Mouse (Mus musculus) G1E (cell line): ENCODE data around the gene Lrrfip1.

Experiments used
- CTCF ChIP-seq: IDR thresholded peaks from 2 replicates; pipeline ENCODE4 v1.5.1; 2012; ENCODE audit warnings: low read depth, low read length, inconsistent platforms, mixed read lengths
- GATA1 ChIP-seq: IDR thresholded peaks from 2 replicates; pipeline ENCODE4 v1.6.1; 2012; ENCODE audit warnings: borderline replicate concordance, low read length, inconsistent platforms, mixed read lengths
- TAL1 ChIP-seq: conservative IDR thresholded peaks from 2 replicates; pipeline ENCODE4 v1.6.1; 2012; ENCODE audit warnings: low read depth, low read length, inconsistent platforms, mixed read lengths

DNA sequence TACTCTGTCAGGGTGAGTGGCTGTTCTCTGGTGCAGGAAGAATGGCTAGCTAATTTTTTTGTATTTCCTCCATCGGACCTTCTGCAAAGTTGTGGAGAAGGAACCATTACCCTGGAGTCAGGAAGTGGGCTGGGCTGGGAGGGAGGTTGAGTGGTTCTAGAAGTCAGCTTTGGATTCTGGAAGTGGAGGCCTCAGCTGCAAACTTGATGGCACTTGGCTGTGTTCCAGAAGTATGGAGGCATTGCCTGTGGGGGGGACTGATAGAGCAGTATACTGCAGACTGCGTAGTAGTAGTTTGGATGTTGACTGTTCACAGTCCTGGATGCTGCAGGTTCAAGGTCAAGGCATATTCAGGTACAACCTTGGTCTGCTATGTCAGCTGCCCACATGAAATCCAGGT is 12.2 kb downstream of the Lrrfip1 start:
- no peak for TF ChIP-seq CTCF
- TF ChIP-seq TAL1, result no peak
- TF ChIP-seq GATA1, result no peak
